Mouse (Mus musculus) intestine, embryonic 14.5 days (tissue): ENCODE results near the gene Rnf213. TPM values are rescaled to one million over a fixed set of nuclear protein-coding genes. Genes with fewer than 3 reads are reported as not detected.

Experiments used
- ATAC-seq: fragments of 200-750 bp; cut with Nextera tagmentation; replicated peaks from 2 replicates; pipeline ENCODE4 v1.8.0; 2017; ENCODE audit warnings: low read depth, moderate number of reproducible peaks, moderate TSS enrichment, moderate library complexity; ENCODE audit not compliant: low FRiP score, low TSS enrichment
- DNase-seq: peaks from one replicate; pipeline ENCODE4 v3.0.0-alpha.2; 2018; ENCODE audit warnings: low spot score
- H3K27ac ChIP-seq: fragments of 300-500 bp; sonication (generic); 2 replicates; pipeline ENCODE4 v1.5.1; 2014; ENCODE audit warnings: low read depth, mild to moderate bottlenecking, control low read depth
- H3K27me3 ChIP-seq: fragments of 300-500 bp; sonication (generic); replicated peaks from 2 replicates; pipeline ENCODE4 v1.6.1; 2014; ENCODE audit warnings: low read length, control low read depth; ENCODE audit not compliant: control insufficient read depth, insufficient read depth
- H3K36me3 ChIP-seq: fragments of 300-500 bp; sonication (generic); 2 replicates; pipeline ENCODE4 v1.6.1; 2014; ENCODE audit warnings: low read length, control low read depth; ENCODE audit not compliant: control insufficient read depth, insufficient read depth
- H3K4me1 ChIP-seq: fragments of 300-500 bp; sonication (generic); replicated peaks from 2 replicates; pipeline ENCODE4 v1.6.1; 2014; ENCODE audit warnings: low read length, control low read depth, mixed read lengths; ENCODE audit not compliant: control insufficient read depth, insufficient read depth
- H3K4me2 ChIP-seq: fragments of 300-500 bp; sonication (generic); 2 replicates; pipeline ENCODE4 v1.6.1; 2014; ENCODE audit warnings: low read length
- H3K4me3 ChIP-seq: fragments of 300-500 bp; sonication (generic); 2 replicates; pipeline ENCODE4 v1.5.1; 2014; ENCODE audit warnings: low read depth, low read length, control low read depth, mixed read lengths
- H3K9ac ChIP-seq: fragments of 300-500 bp; sonication (generic); 2 replicates; pipeline ENCODE4 v1.6.1; 2014; ENCODE audit warnings: mild to moderate bottlenecking, low read length
- H3K9me3 ChIP-seq: fragments of 300-500 bp; sonication (generic); 2 replicates; pipeline ENCODE4 v1.6.1; 2016; ENCODE audit warnings: low read length, control low read depth; ENCODE audit not compliant: control insufficient read depth
- WGBS: fragments of 180-500 bp; shearing (Covaris S2); extraction: QIAGEN DNeasy Blood & Tissue Kit; methylation state at CpG from one replicate; pipeline ENCODE4 v1.1.7; 2014; 5-methylcytosine and 5-hydroxymethylcytosine counted together
- polyA plus RNA-seq: library from polyadenylated mRNA; unstranded; fragments of >200 nt; fragmentation: Nextera tagmentation; extraction: Ambion mirVana; gene quantifications from 2 replicates; pipeline ENCODE4 v1.2.1, GENCODE M21; 2014

Rnf213 gene
- polyA plus RNA-seq, 1 experiment from 2014 or later = 18.0 TPM

DNA sequence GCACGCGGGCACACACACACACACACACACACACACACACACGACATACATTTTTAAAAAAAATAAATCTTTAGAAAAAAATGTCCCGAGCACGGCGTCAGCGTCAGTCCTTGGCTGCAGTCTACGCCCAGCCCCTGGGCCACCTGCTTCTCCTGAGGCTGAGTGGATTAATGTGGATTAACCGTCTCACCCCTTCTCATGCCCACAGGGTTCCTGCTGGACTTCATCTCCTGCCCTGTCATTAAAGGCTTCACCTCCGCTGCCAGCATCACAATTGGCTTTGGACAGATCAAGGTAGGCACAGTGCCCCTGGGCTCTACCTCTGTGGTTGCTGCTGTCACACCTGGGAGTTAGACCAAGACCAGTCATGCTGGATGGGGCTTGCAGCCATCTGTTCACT lies 33.8 kb upstream of the Rnf213 start:
- WGBS = 89% methylated on average over 10 of the region's 10 CpGs
- Histone ChIP-seq H3K36me3 (peaks cover 11% of the 10 kb centered on the region; the same call in 1 of the 2 replicates), H3K4me2 (no peak overlapping the region), H3K27me3 (no peaks in the 10 kb centered on the region), H3K9ac (no peak overlapping the region), H3K4me1 (peaks cover 15% of the 10 kb centered on the region), H3K27ac (no peak overlapping the region), H3K9me3 (no peaks in the 10 kb centered on the region), H3K4me3 (no peak overlapping the region)
- DNase-seq (no peak), ATAC-seq (no peak)

DNA sequence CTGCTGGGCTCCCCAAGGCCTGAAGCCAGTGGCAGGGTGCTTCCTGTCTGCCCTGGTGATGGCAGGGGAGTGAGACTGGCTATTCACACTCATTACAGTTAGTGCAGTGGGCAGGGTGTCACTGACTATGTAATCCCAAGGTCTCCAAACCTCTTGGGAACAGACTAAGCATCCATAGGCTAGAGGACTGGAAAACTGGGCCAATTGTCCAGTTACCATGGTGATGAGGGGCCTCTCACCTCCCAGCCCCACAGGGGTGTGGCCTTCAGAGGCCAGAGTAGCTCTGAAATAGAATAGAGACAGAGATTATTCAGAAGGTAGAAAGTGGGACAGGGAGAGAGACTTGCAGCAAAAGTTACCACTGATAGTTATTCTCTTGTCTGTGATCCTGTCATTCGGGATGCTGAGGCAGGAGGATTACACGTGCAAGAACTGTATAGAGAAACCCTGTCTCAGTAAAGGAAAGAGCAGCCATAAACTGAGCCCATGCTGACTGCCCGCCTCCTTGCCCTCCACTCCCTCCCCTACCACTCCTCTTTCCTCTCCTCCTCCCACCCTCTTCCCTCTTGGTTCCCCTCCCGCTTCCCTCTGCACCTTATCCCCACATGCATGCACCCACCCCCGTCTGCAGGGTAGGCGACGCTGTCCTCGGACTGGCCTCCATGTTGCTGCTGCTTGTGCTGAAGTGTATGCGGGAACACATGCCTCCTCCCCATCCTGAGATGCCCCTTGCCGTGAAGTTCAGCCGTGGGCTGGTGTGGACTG lies 29.9 kb upstream of the Rnf213 start:
- Histone ChIP-seq H3K4me2 (0 out of 2 replicates have a peak overlapping the region, but pooled peaks have one; percentile 13), H3K9me3 (no peaks in the 10 kb centered on the region), H3K9ac (no peak overlapping the region), H3K4me1 (peaks cover 4% of the 10 kb centered on the region; the same call in 1 of the 2 replicates), H3K36me3 (peaks cover 11% of the 10 kb centered on the region; the same call in 1 of the 2 replicates), H3K27ac (no peak overlapping the region), H3K27me3 (no peaks in the 10 kb centered on the region), H3K4me3 (no peak overlapping the region)
- 33% methylated on average over 11 of the region's 11 CpGs for WGBS
- no peak for DNase-seq
- ATAC-seq = peak; percentile 59

DNA sequence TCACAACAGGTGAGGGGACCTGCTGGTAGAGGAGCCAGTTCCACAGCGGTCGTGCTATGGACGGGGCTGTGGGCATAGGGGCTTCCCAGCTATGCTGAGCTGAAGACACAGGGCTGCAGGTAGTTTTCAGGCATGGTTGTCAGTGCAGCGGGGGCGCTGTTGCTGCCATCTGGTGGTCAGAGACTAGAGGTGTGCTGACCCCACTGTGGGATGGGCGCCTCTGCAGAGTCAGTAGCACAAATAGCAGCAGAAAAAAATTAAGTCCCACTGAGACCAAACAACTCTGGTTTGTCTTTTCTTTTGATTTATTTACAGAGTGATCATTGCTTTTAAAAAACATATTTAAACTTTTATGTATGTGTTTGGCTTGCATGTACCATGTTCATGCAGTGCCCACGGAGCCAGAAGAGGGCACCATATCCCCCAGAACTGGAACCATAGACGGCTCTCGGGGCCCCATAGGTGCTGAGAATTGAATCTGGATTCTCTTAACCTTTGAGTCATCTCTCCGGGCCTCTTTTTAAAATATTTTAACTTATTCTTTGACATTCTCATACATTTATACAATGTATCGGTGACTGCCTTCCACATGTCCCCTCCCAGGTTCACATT lies 29.3 kb upstream of the Rnf213 start:
- H3K27ac ChIP-seq = no peak overlapping the region
- peak; percentile 85 for DNase-seq
- ATAC-seq = peak; percentile 74
- H3K9me3 ChIP-seq = no peaks in the 10 kb centered on the region
- H3K9ac ChIP-seq = no peak overlapping the region
- H3K27me3 ChIP-seq = no peaks in the 10 kb centered on the region
- peaks cover 16% of the 10 kb centered on the region; the same call in 1 of the 2 replicates for H3K36me3 ChIP-seq
- H3K4me3 ChIP-seq = no peak overlapping the region
- 0 out of 2 replicates have a peak overlapping the region, but pooled peaks have one; percentile 13 for H3K4me2 ChIP-seq
- H3K4me1 ChIP-seq = peaks cover 4% of the 10 kb centered on the region; the same call in 1 of the 2 replicates
- WGBS = 35% methylated on average over 11 of the region's 11 CpGs

DNA sequence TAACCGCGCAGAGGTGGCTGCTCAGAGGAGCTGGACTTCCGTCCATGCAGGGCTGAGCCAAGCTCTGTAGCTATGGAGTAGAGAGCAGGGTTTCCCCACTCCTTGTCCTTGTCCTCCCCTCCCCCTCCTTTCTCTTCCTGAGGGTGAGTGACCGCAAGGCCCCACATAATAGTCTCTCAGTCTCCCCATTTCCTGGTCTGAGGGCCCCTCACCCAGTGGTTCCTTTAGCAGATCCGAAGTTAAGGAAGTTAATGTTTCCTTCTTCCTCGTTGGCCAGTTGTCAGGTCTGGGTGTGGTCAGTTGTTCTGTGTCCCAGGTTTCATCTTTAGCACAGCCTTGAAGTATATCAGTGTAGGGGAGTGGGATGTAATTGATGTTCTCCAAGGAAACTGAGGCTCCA lies 17.5 kb upstream of the Rnf213 start:
- H3K4me2 ChIP-seq = no peak overlapping the region
- H3K36me3 ChIP-seq = peaks cover 22% of the 10 kb centered on the region
- H3K9me3 ChIP-seq = no peaks in the 10 kb centered on the region
- ATAC-seq (no peak), DNase-seq (no peak)
- no peak overlapping the region for H3K4me3 ChIP-seq
- no peak overlapping the region for H3K27ac ChIP-seq
- no peaks in the 10 kb centered on the region for H3K27me3 ChIP-seq
- no peak overlapping the region for H3K9ac ChIP-seq
- 65% methylated on average over 6 of the region's 6 CpGs for WGBS
- no peaks in the 10 kb centered on the region for H3K4me1 ChIP-seq

DNA sequence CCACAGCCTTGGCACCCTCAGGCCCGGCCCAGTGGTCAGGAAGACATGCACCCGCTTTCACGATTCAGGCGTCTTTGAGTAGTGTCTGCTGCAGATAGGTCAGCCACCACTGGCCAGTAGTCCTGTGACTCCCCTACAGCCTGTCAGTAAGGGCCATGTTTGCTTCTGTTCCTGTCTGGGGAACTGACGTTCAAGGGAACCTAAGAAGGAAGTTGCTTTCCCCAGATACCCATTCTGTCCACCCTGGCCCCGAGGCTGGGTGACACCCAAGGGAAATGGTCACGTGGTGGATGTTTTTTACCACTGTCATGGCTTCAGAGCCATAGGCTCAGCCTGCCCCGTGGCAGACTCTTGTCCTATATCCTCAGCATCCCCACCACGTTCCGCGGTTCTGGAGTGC lies 15.6 kb upstream of the Rnf213 start:
- DNase-seq = no peak
- peaks cover 24% of the 10 kb centered on the region for H3K36me3 ChIP-seq
- H3K4me1 ChIP-seq = no peaks in the 10 kb centered on the region
- no peak overlapping the region for H3K4me3 ChIP-seq
- H3K27ac ChIP-seq = no peak overlapping the region
- no peak overlapping the region for H3K9ac ChIP-seq
- no peak overlapping the region for H3K4me2 ChIP-seq
- no peak for ATAC-seq
- H3K9me3 ChIP-seq = no peaks in the 10 kb centered on the region
- no peaks in the 10 kb centered on the region for H3K27me3 ChIP-seq
- 92% methylated on average over 11 of the region's 11 CpGs for WGBS

DNA sequence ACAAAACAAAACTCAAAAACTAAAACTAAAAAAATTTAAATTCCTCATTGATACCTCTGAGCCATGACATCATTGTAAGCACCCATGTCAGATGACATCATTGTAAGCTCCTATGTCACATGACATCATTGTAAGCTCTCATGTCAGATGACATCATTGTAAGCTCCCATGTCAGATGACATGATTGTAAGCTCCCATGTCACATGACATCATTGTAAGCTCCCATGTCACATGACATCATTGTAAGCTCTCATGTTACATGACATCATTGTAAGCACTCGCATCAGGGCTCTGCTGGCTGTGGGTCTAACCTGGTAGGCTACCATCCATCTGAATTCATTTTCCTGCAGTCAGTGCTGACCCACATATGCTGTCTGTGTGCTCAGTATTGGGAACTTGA lies 14.3 kb upstream of the Rnf213 start:
- Histone ChIP-seq H3K4me3 (no peak overlapping the region), H3K27me3 (no peaks in the 10 kb centered on the region), H3K27ac (no peak overlapping the region), H3K4me1 (no peaks in the 10 kb centered on the region), H3K9ac (no peak overlapping the region), H3K4me2 (no peak overlapping the region), H3K9me3 (no peaks in the 10 kb centered on the region), H3K36me3 (peaks cover 24% of the 10 kb centered on the region)
- ATAC-seq (no peak), DNase-seq (no peak)
- 97% methylated on average over 1 of the region's 1 CpGs for WGBS

DNA sequence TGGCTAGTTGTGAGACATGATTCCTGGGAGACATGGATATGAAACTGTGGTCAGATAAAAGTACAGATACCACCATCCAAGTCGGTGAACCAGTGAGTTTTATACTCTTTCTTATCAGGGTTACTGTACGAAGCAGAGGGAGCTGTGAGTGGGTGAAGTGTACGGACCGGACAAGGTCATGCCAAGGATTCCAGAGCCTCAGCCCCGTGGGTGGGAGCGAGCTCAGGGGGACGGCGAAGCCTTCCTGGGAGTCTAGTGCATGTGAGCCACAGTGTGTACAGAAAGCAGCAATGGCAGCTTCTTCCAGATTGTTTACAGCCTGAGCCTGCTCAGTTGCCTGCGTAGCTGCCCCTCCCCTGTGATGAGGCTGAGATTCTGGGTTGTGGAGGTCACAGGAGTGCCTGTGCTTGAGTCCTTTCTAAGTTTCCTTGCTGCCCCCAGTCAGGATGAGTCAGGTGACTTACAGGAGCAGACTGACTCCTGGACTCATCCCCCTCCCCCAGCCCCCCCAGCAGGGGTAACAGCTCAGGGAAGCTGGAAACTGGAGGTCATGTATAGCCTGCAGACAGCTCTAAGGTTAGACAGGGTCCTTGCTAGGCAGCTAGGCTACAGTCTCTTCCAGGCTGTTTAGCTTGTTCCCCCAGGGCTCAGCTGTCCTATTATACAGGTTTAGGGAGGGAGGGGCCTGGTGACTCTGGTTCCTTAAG lies 11.1 kb upstream of the Rnf213 start:
- WGBS = 61% methylated on average over 9 of the region's 9 CpGs
- H3K9me3 ChIP-seq = no peaks in the 10 kb centered on the region
- no peaks in the 10 kb centered on the region for H3K27me3 ChIP-seq
- no peak overlapping the region for H3K4me3 ChIP-seq
- no peak for ATAC-seq
- H3K27ac ChIP-seq = no peak overlapping the region
- peaks cover 24% of the 10 kb centered on the region for H3K36me3 ChIP-seq
- H3K4me1 ChIP-seq = no peaks in the 10 kb centered on the region
- DNase-seq = no peak
- H3K4me2 ChIP-seq = no peak overlapping the region
- H3K9ac ChIP-seq = no peak overlapping the region

DNA sequence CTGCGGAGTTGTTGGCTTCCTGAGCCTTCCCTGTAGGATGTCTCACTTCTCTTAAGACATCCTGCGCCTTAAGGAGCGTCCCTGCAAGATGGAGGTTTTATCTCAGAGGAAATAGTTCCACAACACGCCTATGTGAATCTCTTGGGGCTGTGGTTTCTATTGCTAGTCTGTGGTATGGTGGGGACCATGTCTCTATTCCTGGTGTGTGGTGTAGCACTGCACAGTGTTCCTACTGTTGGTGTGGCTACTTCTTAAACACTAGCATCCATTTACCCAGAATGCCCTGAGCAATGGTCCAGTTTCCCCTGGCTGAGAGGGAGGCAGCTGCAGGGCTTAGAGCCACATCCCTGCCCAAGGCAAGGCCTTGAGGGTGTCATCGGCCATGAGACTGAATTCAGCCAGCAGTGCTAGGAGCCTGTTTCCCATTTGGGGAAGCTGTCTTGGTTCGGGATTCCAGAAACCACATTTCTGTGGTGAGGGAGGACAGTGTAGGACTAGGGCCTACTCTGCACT lies 10.5 kb upstream of the Rnf213 start:
- DNase-seq = no peak
- H3K36me3 ChIP-seq = peaks cover 20% of the 10 kb centered on the region
- H3K9me3 ChIP-seq = no peaks in the 10 kb centered on the region
- no peaks in the 10 kb centered on the region for H3K27me3 ChIP-seq
- WGBS = 76% methylated on average over 6 of the region's 6 CpGs
- no peak for ATAC-seq
- H3K4me2 ChIP-seq = no peak overlapping the region
- no peak overlapping the region for H3K27ac ChIP-seq
- no peak overlapping the region for H3K9ac ChIP-seq
- no peaks in the 10 kb centered on the region for H3K4me1 ChIP-seq
- H3K4me3 ChIP-seq = no peak overlapping the region
